Mouse (Mus musculus): Measurements from ENCODE around the gene 2010111I01Rik.

DNA sequence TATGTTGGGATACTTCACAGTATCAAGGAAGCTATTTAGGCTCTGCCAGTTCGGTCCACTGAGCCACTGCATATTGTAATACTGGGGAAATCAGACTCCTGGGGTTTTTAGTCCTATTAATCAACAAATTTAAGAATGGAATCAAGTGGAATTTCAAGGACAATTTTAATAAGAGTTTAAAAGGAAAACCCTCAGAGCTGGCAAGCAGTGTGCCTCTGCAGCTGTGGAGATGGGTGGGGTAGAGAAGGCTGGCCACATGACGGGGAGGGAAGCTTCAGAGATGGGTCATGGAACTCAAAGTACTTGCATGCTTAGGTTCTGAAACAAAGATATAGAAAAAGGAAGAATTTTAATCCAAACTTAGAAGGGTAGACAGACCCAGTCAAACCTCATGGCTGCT is 116.1 kb downstream of the 2010111I01Rik start:
- TF ChIP-seq CTCF (IDR thresholded peaks at IDR 0.05; ENCODE audit: low read depth): no peak
- TF ChIP-seq EP300 (optimal IDR thresholded peaks at IDR 0.05): no peak

All from stomach, postnatal 0 days (tissue).